Mouse (Mus musculus): ENCODE results near the gene Cacna1g. TPM values are rescaled to one million over a fixed set of nuclear protein-coding genes. Genes with fewer than 3 reads are reported as not detected.
"Not testable (repeated sequence)": the region's sequence is repeated elsewhere in the genome, so short reads cannot be mapped to it uniquely, and the experiment has no call there.

The Cacna1g gene
- polyA plus RNA-seq, 1 experiment from 2014 or later, result 3.2 TPM

GRCm38 (mm10) chr11:94412998-94413469 is 61.0 kb downstream of the Cacna1g start:
- Histone ChIP-seq H3K9ac (no peak overlapping the region), H3K4me3 (no peak overlapping the region), H3K4me2 (no peak overlapping the region), H3K4me1 (peaks cover 15% of the 10 kb centered on the region; the same call in 1 of the 2 replicates), H3K27me3 (replicated peaks) (peaks cover 94% of the 10 kb centered on the region), H3K9me3 (replicated peaks) (no peaks in the 10 kb centered on the region), H3K27ac (no peak overlapping the region), H3K36me3 (no peaks in the 10 kb centered on the region)
- no peak; the same call in 1 of the 2 replicates for ATAC-seq
- 12% methylated on average over 10 of the region's 10 CpGs for WGBS (ENCODE audit: insufficient replicate concordance)

- H3K9ac ChIP-seq, result no peak overlapping the region
- H3K4me1 ChIP-seq, result peaks cover 15% of the 10 kb centered on the region; the same call in 1 of the 2 replicates
- H3K9me3 ChIP-seq (replicated peaks), result no peaks in the 10 kb centered on the region
- 11% methylated on average over 2 of the region's 2 CpGs for whole genome bisulfite sequencing (ENCODE audit: insufficient replicate concordance)
- ATAC-seq, result no peak
- H3K4me3 ChIP-seq, result no peak overlapping the region
- no peak overlapping the region for H3K27ac ChIP-seq
- H3K4me2 ChIP-seq, result no peak overlapping the region
- no peaks in the 10 kb centered on the region for H3K36me3 ChIP-seq
- peaks cover 94% of the 10 kb centered on the region for H3K27me3 ChIP-seq (replicated peaks)
These were observed 61.4 kb downstream of the Cacna1g start for GRCm38 (mm10) chr11:94412562-94412961.

- H3K9ac ChIP-seq, result no peak overlapping the region
- peaks cover 2% of the 10 kb centered on the region; the same call in 1 of the 2 replicates for H3K4me1 ChIP-seq
- WGBS (ENCODE audit: insufficient replicate concordance), result 51% methylated on average over 11 of the region's 11 CpGs
- H3K36me3 ChIP-seq, result no peaks in the 10 kb centered on the region
- ATAC-seq, result no peak
- H3K27me3 ChIP-seq (replicated peaks), result peaks cover 89% of the 10 kb centered on the region
- H3K9me3 ChIP-seq (replicated peaks), result no peaks in the 10 kb centered on the region
- H3K4me3 ChIP-seq, result no peak overlapping the region
- no peak overlapping the region for H3K4me2 ChIP-seq
- H3K27ac ChIP-seq, result no peak overlapping the region
These were observed 66.1 kb downstream of the Cacna1g start for GRCm38 (mm10) chr11:94407803-94408321.

- WGBS (ENCODE audit: insufficient replicate concordance), result 39% methylated on average over 6 of the region's 6 CpGs
- Histone ChIP-seq H3K36me3 (no peaks in the 10 kb centered on the region), H3K9me3 (replicated peaks) (no peaks in the 10 kb centered on the region), H3K4me2 (no peak overlapping the region), H3K4me1 (no peaks in the 10 kb centered on the region; the same call in 1 of the 2 replicates), H3K9ac (no peak overlapping the region), H3K4me3 (no peak overlapping the region), H3K27me3 (replicated peaks) (peaks cover 71% of the 10 kb centered on the region), H3K27ac (no peak overlapping the region)
- no peak for ATAC-seq
These were observed 68.7 kb downstream of the Cacna1g start for GRCm38 (mm10) chr11:94405348-94405747.

DNA sequence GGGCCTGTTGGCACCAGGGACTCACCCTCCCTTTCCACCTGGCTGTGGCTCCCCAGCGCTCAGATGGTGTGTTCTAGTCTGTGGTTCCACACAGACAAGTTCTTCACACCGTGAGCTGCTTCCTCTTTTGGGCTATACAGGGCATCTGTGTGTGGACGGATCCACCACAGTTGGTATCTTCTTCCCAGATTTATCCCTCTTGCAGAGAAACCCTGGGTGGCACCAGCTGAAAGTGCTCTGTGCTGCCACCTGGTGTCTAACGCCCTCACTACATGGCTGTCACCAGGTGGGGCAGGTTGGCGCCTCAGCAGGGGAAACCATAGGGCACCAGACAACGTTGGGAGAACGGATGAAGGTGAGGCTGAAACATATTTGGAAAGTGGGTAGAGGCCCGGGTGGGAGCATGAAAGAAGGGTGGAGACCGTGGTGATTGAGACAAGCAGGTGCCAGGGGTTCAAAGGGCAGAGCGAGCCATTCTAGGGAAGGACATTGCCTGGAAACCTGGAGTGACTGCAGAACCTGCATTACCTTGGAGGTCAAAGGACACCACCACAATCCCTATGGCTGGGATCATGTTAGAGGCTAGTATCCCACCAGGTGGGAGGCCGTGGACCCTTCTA is 69.2 kb downstream of the Cacna1g start:
- H3K4me3 ChIP-seq, result no peak overlapping the region
- H3K27ac ChIP-seq, result no peak overlapping the region
- ATAC-seq, result no peak
- WGBS (ENCODE audit: insufficient replicate concordance), result 20% methylated on average over 11 of the region's 11 CpGs
- H3K4me1 ChIP-seq, result no peaks in the 10 kb centered on the region; the same call in 1 of the 2 replicates
- H3K27me3 ChIP-seq (replicated peaks), result peaks cover 71% of the 10 kb centered on the region
- H3K4me2 ChIP-seq, result no peak overlapping the region
- no peak overlapping the region for H3K9ac ChIP-seq
- no peaks in the 10 kb centered on the region for H3K9me3 ChIP-seq (replicated peaks)
- H3K36me3 ChIP-seq, result no peaks in the 10 kb centered on the region

DNA sequence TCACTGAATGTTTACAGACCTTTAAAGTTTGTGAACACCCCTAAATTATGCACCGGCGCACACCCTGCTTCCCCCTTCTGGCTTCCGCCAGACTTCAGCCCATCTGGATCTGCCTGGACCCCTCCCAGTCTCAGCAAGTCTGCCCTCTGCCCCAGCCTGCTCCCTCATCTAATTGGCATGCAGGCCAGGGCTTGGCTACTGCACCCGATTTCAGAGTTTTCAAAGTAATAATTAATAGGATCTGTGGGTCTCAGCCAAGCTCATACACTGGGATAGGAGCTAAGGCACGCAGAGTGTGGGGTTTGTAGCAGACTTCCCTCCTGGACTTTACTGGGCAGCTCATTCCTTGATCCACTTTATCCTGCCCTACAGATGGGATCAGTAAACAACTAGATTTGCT is 69.8 kb downstream of the Cacna1g start:
- H3K36me3 ChIP-seq, result no peaks in the 10 kb centered on the region
- H3K27me3 ChIP-seq (replicated peaks), result peaks cover 67% of the 10 kb centered on the region
- H3K9ac ChIP-seq, result no peak overlapping the region
- no peak overlapping the region for H3K4me3 ChIP-seq
- no peaks in the 10 kb centered on the region for H3K9me3 ChIP-seq (replicated peaks)
- no peak overlapping the region for H3K4me2 ChIP-seq
- H3K27ac ChIP-seq, result no peak overlapping the region
- no peak for ATAC-seq
- H3K4me1 ChIP-seq, result no peaks in the 10 kb centered on the region; the same call in 1 of the 2 replicates
- WGBS (ENCODE audit: insufficient replicate concordance), result 49% methylated on average over 5 of the region's 5 CpGs

GRCm38 (mm10) chr11:94403757-94404156 is 70.2 kb downstream of the Cacna1g start:
- no peak for ATAC-seq
- H3K9me3 ChIP-seq (replicated peaks), result no peaks in the 10 kb centered on the region
- WGBS (ENCODE audit: insufficient replicate concordance), result 70% methylated on average over 10 of the region's 10 CpGs
- H3K27me3 ChIP-seq (replicated peaks), result peaks cover 63% of the 10 kb centered on the region
- H3K27ac ChIP-seq, result no peak overlapping the region
- no peak overlapping the region for H3K4me2 ChIP-seq
- no peaks in the 10 kb centered on the region; the same call in 1 of the 2 replicates for H3K4me1 ChIP-seq
- H3K36me3 ChIP-seq, result no peaks in the 10 kb centered on the region
- H3K9ac ChIP-seq, result no peak overlapping the region
- no peak overlapping the region for H3K4me3 ChIP-seq

DNA sequence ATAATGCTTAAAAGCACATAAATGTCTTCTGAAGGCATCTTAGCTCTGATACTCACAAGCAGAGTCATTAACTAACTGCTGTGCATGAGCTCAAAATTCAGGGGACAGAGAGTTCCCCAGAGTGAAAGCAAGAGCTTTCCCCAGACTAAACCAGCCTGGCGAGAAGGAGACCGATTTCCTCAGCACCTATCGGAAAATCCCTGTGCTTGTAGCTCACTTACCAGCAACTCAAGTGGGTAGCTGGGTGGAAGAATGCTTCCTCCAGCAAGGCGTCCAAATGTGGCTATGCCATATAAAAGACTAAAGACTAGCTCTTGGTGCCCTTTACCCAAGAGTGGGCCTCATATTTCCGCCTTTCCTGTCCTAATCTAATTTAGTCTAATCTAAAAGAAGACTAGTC is 71.3 kb downstream of the Cacna1g start:
- no peaks in the 10 kb centered on the region for H3K9me3 ChIP-seq (replicated peaks)
- no peaks in the 10 kb centered on the region for H3K36me3 ChIP-seq
- WGBS (ENCODE audit: insufficient replicate concordance), result 63% methylated on average over 5 of the region's 5 CpGs
- H3K4me2 ChIP-seq, result no peak overlapping the region
- H3K27me3 ChIP-seq (replicated peaks), result peaks cover 59% of the 10 kb centered on the region
- H3K4me3 ChIP-seq, result no peak overlapping the region
- H3K4me1 ChIP-seq, result no peaks in the 10 kb centered on the region; the same call in 1 of the 2 replicates
- H3K27ac ChIP-seq, result no peak overlapping the region
- no peak overlapping the region for H3K9ac ChIP-seq
- ATAC-seq, result no peak

GRCm38 (mm10) chr11:94402029-94402428 is 72.0 kb downstream of the Cacna1g start:
- WGBS (ENCODE audit: insufficient replicate concordance), result 71% methylated on average over 4 of the region's 4 CpGs
- not testable (repeated sequence) for H3K36me3 ChIP-seq

GRCm38 (mm10) chr11:94400996-94401395 is 73.0 kb downstream of the Cacna1g start:
- Histone ChIP-seq H3K27ac (no peak overlapping the region), H3K4me3 (no peak overlapping the region), H3K27me3 (replicated peaks) (peaks cover 52% of the 10 kb centered on the region), H3K36me3 (no peaks in the 10 kb centered on the region), H3K4me2 (no peak overlapping the region), H3K9me3 (replicated peaks) (no peaks in the 10 kb centered on the region), H3K4me1 (no peaks in the 10 kb centered on the region; the same call in 1 of the 2 replicates), H3K9ac (no peak overlapping the region)
- WGBS (ENCODE audit: insufficient replicate concordance), result 69% methylated on average over 6 of the region's 6 CpGs
- no peak for ATAC-seq

More at GRCm38 (mm10) chr11:94402029-94402428, 72.0 kb downstream of the Cacna1g start:
- H3K27me3 ChIP-seq (replicated peaks), result peaks cover 52% of the 10 kb centered on the region
- not testable (repeated sequence) for H3K4me3 ChIP-seq; ATAC-seq; H3K4me1 ChIP-seq; H3K27ac ChIP-seq; H3K4me2 ChIP-seq; H3K9me3 ChIP-seq (replicated peaks); H3K9ac ChIP-seq

DNA sequence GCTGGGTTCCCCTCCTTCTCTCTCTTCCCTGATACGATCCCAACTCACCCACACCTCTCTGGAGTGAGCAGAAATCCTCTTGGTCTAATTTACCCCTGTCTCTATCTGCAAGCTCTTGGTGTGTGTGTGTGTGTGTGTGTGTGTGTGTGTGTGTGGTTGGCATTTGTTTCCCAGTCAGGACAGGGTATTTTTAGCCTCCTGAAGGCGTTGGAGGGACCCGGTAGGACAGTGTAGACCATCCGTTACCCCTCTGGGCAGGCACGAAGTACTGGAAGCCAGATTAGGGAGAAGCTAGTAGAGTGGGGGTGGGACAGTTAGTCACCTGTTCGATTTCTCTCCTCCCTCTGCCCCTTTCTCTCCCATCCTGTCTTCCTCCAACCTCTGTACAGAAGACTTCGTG is 79.9 kb downstream of the Cacna1g start:
- Histone ChIP-seq H3K4me1 (no peaks in the 10 kb centered on the region), H3K9ac (no peak overlapping the region), H3K27me3 (replicated peaks) (peaks cover 56% of the 10 kb centered on the region), H3K4me3 (no peak overlapping the region), H3K27ac (no peak overlapping the region), H3K36me3 (no peaks in the 10 kb centered on the region), H3K4me2 (no peak overlapping the region), H3K9me3 (replicated peaks) (no peaks in the 10 kb centered on the region)
- ATAC-seq, result no peak
- 62% methylated on average over 7 of the region's 7 CpGs for WGBS (ENCODE audit: insufficient replicate concordance)

DNA sequence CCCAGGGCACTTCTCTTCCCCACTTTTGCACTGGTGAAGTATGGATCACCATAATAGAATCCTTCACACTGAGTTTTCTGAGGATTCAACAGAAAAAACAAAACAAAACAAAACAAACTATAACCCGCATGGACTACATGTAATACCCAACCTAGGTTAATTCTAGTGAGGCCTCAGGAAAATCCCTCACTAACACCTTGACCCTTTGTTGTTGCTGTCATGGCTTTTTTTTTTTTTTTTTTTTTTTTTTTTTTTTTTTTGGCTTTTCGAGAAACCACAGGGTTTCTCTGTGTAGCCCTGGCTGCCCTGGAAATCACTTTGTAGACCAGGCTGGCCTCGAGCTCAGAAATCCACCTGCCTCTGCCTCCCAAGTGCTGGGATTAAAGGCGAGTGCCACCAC is 80.5 kb downstream of the Cacna1g start:
- not testable (repeated sequence) for H3K4me2 ChIP-seq; H3K4me1 ChIP-seq; H3K36me3 ChIP-seq; H3K9ac ChIP-seq; H3K4me3 ChIP-seq; H3K9me3 ChIP-seq (replicated peaks); ATAC-seq; H3K27ac ChIP-seq
- 68% methylated on average over 4 of the region's 4 CpGs for WGBS (ENCODE audit: insufficient replicate concordance)
- peaks cover 60% of the 10 kb centered on the region for H3K27me3 ChIP-seq (replicated peaks)

Data from liver, embryonic 12.5 days (tissue).